Mouse (Mus musculus) left cerebral cortex, postnatal 14 days (tissue): ENCODE data around the gene Gm20388. TPM values are rescaled to one million over a fixed set of nuclear protein-coding genes. Genes with fewer than 3 reads are reported as not detected.

Experiments
- DNase-seq, 2 experiments: peaks; one replicate each; pipeline ENCODE4 v3.0.0; 2021 to 2022; ENCODE audit warnings: low spot score in 2 of 2, mixed read lengths in 1 of 2
- intact Hi-C: fragments of 180-260 bp; cut with DNase I; formaldehyde crosslinking; loops from one replicate; pipeline ENCODE4 v1.15.1; 2025
- total RNA-seq, 2 experiments: library from RNA; stranded (reverse); gene quantifications; 2 replicates each; pipeline ENCODE4 v1.2.3; 2021

Gene Gm20388
- total RNA-seq, 2 experiments from 2014 or later, result 2.8 to 7.3 TPM

- intact Hi-C loops, result no loop called here
- no peak for DNase-seq
Measured at GRCm38 (mm10) chr8:119947653-119948052, 37.0 kb downstream of the Gm20388 start.

- peak; percentile 30 to 41 for DNase-seq
- intact Hi-C loops, result no loop called here
Measured at GRCm38 (mm10) chr8:119948340-119948739, 37.7 kb downstream of the Gm20388 start.

DNA sequence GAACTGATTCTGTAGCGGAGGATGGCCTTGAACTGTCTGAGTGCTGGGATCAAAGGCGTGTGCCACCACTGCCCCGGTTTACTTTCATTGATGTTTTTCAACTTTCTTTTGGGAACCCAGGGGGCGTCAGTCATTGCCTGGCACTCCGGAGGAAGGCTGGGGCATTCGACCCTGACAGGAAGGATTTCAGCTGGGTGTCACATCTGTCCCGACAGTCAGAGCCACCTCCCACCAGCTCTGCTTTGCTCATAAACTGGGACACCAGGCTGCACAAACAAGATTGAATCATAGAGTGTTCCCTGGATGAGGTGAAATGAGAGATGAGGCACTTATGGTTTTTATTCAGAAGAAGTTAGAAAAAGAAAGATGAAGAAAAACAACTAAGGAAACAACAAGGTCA, 41.6 kb downstream of the Gm20388 start:
- intact Hi-C loops, result no loop called here
- DNase-seq, result no peak

GRCm38 (mm10) chr8:119952747-119953146, 42.1 kb downstream of the Gm20388 start:
- DNase-seq, result peak; percentile 61 to 75
- intact Hi-C loops, result no loop called here

GRCm38 (mm10) chr8:119955333-119955732, 44.7 kb downstream of the Gm20388 start:
- intact Hi-C loops, result no loop called here
- DNase-seq, result no peak

- intact Hi-C loops, result no loop called here
- DNase-seq, result no peak
Measured at GRCm38 (mm10) chr8:119958076-119958475, 47.4 kb downstream of the Gm20388 start.

DNA sequence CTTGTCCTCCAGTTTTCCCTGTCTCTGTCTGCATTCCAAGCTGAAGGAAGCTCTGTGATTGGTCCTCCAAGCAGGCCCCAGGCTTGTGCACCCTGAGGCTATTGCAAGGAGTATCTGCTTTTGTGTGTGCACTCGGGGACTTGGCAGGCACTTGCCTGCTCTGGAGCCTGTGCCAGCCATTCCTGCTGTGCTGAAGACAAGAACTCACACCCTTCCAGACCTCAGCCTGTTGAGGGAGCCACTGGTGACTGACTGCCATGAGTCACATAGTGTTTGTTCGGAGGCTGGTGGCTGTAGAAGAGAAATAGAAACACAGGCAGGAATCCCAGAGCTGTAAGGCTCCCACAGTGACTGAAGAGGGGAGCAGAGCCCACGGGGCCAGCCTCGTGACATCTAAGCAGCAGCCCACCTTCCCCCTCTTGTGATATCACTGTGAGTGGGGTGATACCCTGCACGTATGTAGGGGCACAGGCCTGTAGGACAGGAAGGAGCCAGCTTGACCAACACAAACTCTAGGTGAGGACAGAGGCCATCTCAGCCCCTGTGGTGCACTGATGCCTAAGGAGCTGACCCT, 50.0 kb downstream of the Gm20388 start:
- intact Hi-C loops, result no loop called here
- peak; percentile 58 to 83 for DNase-seq

- intact Hi-C loops, result no loop called here
Measured at GRCm38 (mm10) chr8:119964859-119965258, 54.2 kb downstream of the Gm20388 start.

DNA sequence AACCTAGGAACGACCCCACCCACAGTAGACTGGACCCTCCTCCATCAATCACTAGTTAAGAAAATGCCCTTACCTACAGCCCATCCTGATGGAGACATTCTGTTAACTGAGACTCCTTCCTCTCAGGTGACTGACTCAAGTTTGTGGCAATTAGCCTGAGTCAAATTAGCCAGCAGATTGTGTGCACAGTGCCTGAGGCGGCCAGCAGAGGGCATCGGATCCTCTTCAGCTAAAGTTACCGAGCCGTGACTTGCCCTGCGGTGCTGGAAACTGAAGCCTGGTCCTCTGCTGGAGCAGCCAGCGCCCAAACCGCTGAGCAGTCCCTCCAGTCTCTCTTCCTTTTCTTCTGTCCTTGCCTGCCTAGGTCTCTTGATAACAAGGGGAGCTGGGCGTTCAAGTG, 56.8 kb downstream of the Gm20388 start:
- DNase-seq, result no peak
- intact Hi-C loops, result no loop called here

More at GRCm38 (mm10) chr8:119964859-119965258, 54.2 kb downstream of the Gm20388 start:
- DNase-seq, result no peak

DNA sequence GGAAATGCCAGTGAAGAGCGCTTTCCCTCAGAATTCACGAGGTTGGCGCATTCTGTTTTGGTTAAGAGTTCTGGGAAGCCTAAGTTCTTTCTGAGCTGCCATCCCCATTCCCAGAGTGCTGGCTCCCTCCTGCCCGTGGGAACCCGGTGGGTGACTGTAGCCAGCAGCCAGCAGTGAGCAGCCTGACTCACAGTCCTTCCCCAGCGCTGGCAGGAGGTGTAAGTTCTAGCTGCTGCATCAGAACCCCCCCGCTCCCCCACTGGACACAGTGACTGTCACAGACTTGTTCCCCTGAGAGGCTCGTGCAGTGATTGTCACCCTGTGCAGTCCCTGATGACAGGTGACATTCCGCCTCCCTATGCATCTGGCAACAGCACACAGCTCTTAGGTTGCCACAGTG, 59.5 kb downstream of the Gm20388 start:
- intact Hi-C loops, result no loop called here
- peak; percentile 35 to 62 for DNase-seq

DNA sequence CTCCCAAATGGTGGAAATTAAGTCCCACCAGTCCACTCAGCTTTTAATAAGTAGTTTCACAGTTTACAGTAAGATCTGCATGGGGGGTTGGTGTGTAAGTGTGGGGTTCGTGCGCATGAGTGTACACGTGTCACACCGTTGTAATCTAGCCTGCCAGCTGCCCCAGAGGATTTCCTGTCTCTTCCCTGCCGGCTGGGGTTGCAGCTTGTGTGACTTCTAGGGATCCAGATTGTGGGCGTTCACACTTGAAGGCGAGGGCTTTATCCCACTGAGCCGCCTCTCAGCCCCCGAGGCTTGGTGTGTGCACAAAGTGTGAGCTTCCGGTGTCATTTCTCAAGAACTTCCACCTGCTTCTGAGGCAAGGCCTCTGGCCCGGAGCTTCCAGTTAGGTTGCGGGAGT, 61.9 kb downstream of the Gm20388 start:
- DNase-seq, result no peak
- intact Hi-C loops, result no loop called here

DNA sequence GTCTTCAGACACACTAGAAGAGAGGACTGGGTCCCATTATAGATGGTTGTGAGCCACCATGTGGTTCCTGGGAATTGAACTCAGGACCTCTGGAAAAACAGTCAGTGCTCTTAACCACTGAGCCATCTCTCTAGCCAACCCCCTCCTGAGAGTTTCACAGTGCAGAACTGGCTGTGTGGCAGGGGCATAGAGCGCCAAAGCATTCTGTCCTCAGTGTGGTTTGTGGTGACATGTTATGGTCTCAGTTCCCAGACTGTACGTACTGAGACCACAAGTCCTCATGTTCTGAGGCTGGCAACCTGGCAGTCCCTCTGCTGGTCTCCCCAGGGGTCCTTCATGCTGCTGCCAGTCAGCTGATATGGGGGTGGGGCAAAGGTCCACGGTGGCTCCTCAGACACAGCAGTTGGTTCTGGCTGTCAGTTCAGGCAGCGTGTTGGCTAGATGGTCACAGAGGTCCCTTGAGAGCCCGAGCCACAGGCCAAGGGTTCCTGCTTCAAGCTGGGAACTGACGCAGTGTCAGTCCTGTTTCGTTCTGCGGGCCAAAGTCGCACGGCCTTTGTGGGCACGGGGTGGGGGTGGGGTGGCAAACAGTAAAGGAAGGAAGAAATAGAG, 68.2 kb downstream of the Gm20388 start:
- DNase-seq, result no peak
- intact Hi-C loops, result no loop called here

GRCm38 (mm10) chr8:119981253-119981652, 70.6 kb downstream of the Gm20388 start:
- no peak for DNase-seq
- intact Hi-C loops, result no loop called here

GRCm38 (mm10) chr8:119984085-119984484, 73.4 kb downstream of the Gm20388 start:
- DNase-seq, result no peak
- intact Hi-C loops, result no loop called here

- intact Hi-C loops, result no loop called here
- DNase-seq, result no peak
Measured at GRCm38 (mm10) chr8:119986174-119986573, 75.5 kb downstream of the Gm20388 start.

DNA sequence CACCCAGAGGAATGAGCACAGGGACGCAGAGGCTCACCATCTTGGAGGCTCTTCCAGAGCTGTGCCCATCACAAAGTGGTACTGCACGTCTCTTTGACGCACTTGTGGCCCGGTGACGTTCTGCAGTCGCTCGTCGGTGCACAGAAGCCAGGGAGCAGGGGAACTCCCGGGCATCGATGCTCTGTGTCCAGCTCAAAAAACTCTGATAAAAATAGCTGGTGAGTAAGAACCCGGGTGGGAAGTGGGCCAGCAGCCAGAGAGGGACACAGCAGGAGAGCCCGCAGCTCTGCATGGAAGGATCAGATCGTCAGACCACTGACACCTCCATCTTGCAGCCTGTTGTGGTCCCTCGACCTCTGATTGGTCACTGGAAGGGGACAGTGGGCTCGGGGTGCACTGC, 77.4 kb downstream of the Gm20388 start:
- intact Hi-C loops, result no loop called here
- DNase-seq, result no peak

DNA sequence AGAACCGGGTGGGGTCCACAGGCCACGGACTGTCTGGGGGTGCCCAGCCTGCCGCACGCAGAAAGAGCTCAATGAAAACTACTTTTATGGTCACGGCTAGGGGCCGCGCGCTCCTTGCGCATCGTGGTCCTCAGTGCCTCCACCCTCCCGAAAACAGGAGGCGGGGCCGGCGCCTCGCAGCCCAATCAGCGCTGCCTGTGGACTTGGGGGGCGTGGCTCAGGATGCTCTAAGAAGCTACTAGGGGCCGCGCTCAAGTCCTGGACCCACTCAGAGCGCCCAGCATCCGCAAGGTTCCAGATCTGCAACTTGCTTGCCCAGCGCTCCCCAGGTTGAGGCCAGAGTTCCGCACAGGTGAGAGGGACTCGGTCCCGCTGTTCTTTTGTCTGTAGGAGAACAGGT, 81.6 kb downstream of the Gm20388 start, which contains the start of gene Crispld2:
Gene Crispld2, plus strand, starts transcription at position 190 of the 400 bp plus-strand sequence.
- peak; percentile 49 to 68 for DNase-seq
- intact Hi-C loops, result loop anchor here (5.0 kb wide), 1 partner anchor 80 kb away; no protein-coding TSS in a partner anchor

DNA sequence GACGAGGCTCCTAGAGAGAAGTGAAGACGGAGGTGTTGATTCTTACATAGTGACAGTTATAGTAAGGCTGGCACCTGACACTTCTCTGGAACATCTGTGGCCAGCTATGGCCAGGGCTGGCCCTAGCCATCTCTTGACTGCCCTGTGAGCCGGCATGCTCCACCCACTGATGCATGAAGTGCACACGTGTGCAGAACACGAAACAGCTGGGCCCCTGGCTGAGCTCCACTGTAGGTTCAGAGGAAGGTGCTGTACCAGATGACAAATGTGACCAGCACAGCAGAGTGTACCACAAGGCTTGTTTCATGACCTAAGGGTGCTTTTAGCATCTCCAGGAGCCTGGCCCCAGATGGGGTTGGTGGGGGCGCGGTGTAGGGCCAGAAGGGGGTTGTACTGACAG, 83.5 kb downstream of the Gm20388 start:
- intact Hi-C loops, result loop anchor here (5.0 kb wide), 1 partner anchor 78 kb away; no protein-coding TSS in a partner anchor
- DNase-seq, result no peak

DNA sequence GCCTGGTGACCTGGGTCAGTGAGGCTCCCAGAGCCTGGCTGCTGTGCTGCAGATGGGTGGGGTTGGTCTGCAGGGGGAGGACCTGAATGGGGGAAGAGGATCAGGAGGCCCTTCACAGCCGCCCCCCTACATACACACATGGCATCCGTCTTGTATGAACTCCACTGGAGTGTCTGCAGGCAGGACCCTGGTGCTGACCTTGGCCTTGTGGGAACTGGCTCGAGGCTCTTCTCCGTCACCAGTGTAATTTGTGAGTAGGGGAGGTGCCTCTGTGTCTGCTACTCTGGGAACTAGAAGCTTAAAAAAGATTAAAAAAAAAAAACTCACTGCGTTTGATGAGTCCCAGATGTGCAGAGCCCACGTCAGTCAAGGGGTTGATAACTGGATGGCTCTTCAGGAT, 83.9 kb downstream of the Gm20388 start:
- intact Hi-C loops, result loop anchor here (5.0 kb wide), 1 partner anchor 78 kb away; no protein-coding TSS in a partner anchor
- no peak for DNase-seq

- intact Hi-C loops, result no loop called here
- DNase-seq, result no peak
Measured at GRCm38 (mm10) chr8:119997266-119997665, 86.6 kb downstream of the Gm20388 start.

DNA sequence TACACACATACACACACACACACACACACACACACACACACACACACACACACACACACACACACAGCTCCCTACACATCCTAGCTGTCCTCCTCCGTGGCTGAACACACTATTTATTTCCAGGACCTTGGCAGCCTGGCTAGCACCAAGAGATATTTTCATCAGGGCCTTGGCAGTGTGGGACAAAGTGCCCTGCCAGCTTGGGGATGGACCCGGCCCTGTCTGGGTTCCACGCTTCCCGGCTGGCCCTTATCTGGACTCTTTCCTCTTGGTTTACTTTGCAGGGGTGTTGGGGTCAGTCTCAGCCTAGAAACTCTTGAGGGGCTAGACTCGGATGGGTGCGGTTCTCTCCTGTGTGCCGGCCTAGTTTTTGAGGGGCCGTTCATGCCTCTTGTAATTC, 89.8 kb downstream of the Gm20388 start:
- intact Hi-C loops, result no loop called here
- DNase-seq, result no peak
